Mouse (Mus musculus) layer of hippocampus, postnatal 25 days (tissue): Measurements from ENCODE around the gene Col15a1. TPM values are rescaled to one million over a fixed set of nuclear protein-coding genes. Genes with fewer than 3 reads are reported as not detected.

ENCODE experiments used
- DNase-seq, 2 experiments: peaks; one replicate each; pipeline ENCODE4 v3.0.0; 2022; ENCODE audit warnings: mixed read lengths in 2 of 2, low spot score in 1 of 2; ENCODE audit errors: extremely low spot score in 1 of 2
- total RNA-seq, 2 experiments: library from RNA; stranded (reverse); gene quantifications; 2 replicates each; pipeline ENCODE4 v1.2.3; 2021

The Col15a1 gene
- total RNA-seq, 2 experiments from 2014 or later: 5.6 to 10.6 TPM

DNA sequence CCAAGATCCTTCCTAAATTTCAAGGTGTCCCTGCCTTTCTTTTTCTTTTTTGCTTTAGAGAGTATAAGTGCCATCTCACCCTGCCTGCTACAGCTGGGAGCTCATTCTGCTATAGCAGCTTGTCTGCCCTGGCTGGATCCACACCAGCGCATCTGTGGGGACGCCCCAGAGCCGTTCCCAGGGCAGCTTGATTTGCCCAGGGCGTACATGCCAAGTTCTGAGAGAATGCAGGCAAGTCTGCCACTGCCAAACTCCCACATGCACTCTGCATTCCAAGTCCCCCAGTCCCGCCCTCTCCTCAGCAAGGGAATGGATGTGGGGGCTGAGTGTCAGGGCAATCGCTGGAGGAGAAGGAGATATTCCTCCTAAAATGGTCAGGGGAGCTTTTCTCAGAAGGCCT lies 19.8 kb downstream of the Col15a1 start:
- peak; percentile 30 to 56 for DNase-seq

DNA sequence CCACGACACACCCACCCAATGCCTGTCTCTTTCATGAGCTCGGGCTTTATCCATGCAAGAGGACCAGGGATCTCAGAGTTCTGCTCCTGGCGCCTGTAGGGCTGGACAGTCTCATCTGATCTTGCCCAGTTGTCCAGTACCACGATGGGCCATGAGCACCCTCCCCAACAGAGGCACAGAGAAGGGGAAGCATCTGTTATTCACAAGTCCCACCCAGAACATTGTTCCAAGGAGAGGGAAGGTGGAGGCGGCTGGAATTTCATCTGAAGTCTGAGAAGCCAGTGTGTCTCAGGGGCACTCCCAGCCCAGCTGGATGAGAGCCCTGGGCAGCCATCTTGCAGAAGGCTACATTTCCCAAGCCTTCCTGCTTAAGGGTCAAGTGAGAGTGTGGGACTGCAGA lies 21.0 kb downstream of the Col15a1 start:
- DNase-seq: no peak

DNA sequence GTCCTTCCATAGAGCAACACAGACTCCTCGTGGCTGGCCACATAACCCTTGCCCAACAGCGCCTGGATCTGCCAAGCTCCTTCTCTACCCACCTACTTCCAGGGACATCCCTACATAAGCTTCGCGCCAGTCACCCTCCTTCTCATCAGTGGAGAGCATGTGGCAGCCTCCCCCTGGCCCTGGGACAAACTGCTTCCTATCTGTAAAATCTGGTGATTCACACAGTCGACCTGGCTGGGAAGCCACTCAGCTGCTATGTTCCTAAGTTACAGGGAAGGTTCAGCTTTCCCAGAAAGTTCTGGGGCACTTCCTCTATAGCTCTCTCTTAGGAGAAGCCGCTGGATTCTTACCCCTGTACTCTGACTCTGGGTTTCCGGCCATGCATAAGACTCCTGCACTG lies 22.5 kb downstream of the Col15a1 start:
- DNase-seq: no peak

DNA sequence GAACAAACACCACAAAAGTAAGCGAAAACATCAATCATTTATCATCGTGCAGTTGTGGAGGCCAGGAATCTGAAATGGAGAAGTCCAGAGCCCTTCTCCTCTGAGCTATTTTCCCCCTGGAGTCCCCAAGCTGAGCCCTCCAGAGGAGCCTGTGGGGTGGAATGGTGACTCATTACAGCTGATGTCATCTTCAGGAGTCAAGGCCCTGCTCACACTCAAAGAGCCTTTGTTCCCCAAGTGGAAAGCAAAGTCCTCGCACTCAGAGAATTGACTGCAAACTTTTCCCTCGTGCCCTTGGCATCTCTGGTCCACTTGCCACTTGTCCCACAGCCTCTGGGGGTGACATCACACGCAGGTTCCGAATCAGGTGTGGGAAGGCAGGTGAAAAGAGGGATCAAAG lies 23.4 kb downstream of the Col15a1 start:
- no peak for DNase-seq

DNA sequence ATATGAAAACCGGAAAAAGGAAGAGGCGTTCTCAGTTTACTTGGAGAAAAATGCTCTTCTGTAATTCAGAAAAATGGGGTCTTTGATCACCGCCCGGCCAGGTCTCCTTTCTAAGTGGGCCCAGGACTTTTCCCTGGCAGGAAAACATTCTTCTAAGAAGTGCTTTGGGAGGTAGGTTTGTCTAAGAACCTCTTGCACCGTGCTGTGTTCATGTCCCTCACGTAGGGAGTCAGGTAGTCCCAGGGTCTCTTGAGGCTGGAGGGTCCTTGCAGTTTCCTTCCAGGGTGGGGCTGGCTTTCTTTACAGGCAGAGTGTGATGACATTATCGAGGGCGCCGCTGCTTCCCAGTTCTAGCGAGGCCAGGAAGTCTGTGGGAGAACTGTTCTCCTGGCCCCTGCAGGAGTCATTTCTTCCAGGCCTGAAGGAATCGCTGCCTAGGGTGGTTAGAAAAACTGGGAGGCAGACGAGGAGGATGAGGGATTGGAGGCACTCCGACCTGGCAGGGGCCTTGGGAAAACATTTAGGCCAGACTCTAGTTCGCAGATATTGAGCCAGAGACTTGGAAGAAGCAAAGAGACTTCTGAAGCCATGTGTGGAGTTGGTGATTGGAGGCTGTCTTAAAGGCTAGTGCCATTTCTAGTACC lies 25.4 kb downstream of the Col15a1 start:
- DNase-seq: no peak

DNA sequence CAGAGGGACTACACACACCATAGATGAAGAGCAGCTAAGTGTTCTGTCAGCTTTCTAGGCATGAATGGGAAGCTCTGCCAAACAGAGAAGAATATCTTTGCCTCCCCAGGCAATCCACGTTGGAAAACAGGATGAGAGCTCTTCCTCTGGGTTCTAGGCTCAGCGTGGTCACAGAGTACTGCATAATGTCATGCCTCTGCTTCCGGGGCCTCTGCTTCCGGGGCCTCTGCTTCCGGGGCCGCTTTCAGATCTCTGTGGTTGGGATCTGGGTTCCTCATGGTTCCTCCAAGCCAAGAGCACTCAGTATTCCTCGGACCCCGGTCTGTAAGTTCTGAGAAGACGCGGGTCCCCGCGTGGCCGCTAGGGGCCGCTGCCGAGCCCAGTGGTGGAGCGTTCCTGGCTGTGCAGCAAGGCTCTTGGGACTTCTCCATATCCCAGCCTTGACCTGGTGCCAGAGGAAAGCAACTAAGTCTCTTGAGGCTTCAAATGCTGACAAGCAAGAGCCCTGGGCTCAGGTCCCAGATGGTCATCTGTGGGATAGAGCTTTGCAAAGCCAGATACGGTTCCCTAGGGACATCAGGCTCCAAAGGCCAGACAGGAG lies 26.8 kb downstream of the Col15a1 start:
- DNase-seq: peak; percentile 61 to 83

DNA sequence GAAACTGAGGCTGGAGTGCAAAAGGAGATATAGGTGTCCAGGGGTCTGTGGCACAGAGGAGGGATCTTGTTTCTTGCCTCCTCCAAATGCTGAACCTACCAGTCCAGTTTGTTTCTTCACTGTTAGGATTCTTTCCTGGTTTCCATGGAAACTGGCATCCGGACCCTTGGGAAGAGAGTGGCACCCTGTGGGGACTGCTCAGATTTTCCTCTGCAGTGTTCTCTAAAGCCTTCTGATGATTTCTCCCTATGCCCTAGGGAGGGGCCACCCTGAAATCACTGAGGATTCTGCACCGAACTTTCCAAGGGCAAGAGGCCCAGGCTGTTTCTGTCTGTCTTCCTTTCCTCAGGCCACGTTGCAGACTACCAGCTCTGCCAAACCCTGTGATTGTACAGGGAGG lies 27.4 kb downstream of the Col15a1 start:
- no peak for DNase-seq

DNA sequence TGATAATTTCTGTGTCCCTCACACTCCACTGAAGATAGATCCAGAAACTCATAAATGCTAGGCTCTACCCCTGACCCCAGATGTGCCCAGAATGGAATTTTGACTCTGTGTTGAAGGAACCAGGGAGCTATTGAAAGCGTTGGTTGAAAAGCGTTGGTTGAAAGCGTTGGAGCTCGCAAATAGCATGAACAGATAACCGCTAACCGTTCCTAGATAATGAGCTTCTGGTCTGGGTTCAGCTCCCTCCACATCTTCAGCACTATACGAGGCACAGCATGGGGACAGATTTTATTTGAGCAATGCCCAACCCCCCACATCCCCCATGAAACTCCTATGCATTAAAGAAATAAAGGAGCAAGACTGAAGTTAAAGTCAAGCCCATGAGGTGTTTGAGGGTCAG lies 28.1 kb downstream of the Col15a1 start:
- no peak for DNase-seq

DNA sequence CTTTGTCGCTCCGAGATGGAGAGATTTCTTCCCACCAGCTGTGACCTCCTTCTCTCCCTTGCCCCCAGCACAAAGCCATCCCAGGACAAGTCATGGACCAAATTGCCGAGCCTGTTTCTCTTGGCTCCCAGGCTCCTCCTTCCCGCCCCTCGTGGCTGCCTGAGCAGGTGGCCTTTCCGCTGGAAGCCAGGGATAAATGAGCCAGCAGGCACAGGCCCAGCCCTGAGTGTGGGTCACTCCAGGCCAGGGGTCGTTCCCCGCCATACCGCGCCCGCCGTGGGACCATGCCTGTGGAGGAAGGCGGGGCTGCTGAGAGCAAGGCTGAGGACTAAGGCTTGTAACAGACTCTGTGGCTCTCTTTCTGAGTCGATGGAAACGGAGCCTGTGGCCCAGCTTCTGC lies 29.3 kb downstream of the Col15a1 start:
- no peak for DNase-seq

DNA sequence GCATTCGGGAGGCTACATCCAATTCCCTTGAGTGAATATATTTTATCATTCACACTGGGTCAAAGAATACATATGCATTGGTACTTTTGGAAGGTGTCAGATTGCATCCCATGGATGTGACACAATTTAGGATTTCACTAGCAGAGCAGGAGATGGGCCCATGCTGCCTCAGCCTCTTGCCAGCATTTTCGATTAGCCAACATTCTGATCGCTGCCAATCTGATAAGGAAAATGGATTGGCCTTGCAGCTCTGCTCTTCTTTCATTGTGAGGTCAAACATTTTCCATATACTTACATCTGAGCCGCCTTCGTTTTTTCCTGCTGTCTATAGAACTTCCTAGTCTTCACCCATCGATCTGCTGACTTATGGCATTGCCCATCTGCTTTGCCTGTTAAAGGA lies 31.2 kb downstream of the Col15a1 start:
- no peak for DNase-seq

DNA sequence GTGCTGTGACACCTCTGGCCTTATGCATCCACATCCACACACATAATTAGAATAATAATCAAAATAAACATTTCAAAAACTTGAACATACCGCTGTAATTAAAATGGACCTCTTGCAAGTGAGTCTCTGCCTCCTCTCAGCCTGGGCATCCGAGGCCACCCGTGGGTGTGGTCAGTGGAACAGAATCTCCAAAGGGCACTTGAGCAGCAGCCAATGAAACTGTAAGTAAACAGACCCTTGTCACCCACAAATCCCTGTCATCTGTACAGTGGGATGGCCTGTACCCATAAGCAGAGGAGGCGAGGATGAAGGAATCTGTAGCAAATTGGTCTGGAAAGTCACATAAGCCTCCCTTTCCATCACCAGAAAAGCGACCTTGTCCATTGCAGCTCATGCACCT lies 32.9 kb downstream of the Col15a1 start:
- DNase-seq: no peak

DNA sequence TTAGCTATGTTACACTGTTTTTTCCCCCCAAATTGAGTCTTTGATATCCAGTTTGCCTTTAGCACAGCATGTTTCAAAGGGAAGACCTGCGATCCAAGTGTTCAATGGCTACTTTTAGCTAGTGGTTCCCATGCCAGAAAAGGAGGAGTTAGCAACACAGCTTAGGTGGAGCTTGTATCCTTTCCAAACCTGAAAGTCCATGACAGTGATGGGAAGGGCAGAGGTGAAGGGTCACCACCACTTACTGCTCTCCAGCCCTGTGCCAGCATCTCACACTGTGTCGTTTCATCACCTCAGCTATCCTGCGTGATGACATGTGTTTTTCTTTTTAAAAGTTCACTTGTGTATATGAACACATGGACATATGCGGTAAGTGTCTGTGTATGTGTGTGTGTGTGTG lies 34.2 kb downstream of the Col15a1 start:
- DNase-seq: no peak

DNA sequence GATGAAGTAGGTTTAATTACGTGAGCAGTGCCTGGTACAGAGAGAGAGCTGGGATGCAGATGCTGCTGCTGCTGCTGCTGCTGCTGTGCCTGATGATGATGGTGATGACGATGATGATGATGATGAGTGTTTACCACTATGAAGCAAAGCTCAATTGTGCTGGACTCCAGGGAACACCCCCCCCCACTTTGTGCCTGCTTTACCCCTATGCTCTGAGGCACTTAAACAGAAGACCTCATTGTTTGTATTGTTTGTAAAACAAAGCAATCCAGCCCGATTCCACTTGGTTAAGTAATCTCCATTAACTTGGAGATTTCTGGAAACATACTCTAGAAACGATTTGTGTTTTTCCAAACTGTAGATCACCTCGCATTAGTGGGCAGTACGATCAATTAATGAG lies 36.7 kb downstream of the Col15a1 start:
- no peak for DNase-seq

DNA sequence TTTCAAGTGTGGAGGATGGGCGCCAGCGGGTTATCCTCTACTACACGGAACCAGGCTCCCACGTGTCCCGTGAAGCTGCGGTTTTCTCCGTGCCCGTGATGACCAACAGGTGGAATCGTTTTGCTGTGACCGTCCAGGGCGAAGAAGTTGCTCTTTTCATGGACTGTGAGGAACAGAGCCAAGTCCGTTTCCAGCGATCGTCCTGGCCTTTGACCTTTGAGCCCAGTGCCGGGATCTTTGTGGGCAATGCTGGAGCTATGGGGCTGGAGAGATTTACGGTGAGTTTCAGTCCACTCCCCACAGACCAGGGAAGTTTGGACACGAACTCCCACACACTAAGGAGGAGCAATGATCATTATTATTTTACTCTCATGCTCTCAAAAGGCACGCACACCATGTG lies 37.7 kb downstream of the Col15a1 start:
- DNase-seq: no peak

DNA sequence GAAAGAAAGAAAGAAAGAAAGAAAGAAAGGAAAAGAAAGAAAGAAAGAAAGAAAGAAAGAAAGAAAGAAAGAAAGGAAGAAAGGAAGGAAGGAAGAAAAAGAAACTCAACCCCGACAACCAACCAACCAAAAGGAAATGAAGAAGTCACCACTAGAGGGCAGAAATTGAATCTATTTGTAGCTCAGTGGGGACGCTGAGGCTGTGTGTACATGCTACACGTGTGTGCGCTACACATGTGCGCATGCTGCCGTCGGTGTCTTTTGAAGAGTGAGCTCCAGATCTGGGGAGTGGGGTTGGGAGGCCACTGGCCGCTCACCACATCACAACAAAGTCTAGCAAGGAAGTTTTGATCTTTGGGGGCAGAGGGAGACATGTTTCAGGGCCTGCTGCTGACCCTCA lies 38.9 kb downstream of the Col15a1 start:
- no peak for DNase-seq

DNA sequence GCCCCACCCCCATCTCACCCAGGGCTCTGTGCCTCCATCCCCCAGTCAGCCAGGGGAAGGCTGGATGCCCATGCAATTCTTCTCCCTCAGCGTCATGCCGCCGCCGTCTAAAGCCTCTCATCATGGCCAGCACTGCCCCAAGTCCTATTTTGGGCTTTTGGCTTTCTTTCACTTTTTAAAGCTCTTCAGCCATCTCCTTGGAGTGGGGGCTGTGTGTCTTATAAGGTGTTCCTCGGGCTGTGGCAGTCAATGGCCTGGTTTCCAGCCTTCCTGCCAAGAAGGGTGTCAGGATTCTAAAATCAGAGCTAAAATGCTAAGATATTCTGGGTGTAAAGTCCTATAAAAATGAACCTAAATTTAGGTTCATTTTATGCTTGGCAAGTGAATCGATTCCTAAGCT lies 39.6 kb downstream of the Col15a1 start:
- no peak for DNase-seq

DNA sequence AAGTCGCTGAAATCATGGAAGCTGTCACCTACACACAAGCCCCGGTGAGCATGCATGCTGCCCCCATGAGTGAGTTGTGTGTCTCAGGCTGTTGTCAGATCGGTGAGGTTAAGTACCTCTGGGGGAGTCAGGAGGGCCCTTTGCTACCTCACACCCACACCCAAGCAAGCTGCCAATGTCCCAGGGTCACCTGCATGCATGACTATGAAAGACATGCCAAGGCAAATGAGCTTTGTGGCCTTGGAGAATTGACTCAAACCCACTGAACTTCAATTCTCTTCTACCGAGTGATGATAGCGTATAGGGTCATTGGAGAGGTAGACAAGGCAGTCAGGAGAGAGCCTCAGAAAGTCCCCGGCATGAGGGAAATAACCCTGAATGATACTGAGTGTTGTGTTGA lies 41.2 kb downstream of the Col15a1 start:
- no peak for DNase-seq

DNA sequence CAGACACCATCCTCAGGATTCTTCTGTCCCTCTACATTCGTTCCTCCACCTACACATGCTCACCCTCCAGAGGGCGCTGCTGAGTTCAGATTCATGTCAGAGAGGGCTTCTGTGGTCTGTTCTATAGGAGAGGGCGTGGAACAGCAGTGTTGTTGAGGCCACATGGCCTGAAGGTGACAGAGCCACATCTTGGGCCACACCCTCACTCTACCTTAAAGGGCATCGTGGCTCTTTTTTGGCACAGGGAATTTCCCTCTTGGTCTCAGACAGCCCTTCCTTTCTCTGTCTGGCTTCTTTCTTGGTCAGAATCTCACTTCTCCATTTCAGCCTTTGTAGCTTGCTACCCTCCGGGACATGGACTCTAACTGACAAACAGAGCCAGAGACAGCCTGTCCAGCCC lies 43.1 kb downstream of the Col15a1 start:
- DNase-seq: peak; percentile 62 to 94

DNA sequence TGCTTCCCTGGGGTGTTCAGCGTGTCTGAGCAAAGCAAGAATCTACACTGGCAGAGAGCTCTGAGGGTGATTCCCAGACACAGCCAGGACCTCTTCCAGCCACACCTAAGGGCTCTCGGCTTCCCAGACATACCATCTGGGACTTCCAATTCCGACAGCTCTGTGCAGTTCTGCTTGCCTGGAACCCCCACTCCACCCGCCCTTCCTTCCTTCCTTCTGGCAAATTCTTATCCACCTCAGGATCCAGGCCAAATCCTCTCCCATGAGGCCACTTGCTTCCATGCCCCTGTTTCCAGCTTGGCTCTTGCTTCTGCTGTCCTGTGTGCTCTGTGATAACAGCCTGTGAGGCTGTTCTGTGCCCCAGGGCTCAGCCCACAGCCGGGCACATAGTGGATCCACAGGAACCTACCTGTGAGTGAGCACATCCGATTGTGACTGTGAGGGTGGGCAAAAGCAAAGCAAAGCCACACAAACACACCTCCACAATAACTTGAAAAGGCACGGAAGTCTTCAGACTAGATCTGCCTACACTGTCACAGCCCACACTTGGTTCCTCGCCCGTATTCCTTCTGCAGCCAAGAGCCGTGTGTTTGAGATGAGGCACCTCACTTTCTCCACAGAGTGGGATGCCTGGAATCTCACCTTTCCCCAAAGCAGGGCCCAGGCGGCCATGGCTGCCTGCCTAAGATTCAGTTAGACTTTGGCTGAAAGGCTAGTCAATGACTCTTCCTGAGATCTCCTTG lies 43.9 kb downstream of the Col15a1 start:
- no peak for DNase-seq

DNA sequence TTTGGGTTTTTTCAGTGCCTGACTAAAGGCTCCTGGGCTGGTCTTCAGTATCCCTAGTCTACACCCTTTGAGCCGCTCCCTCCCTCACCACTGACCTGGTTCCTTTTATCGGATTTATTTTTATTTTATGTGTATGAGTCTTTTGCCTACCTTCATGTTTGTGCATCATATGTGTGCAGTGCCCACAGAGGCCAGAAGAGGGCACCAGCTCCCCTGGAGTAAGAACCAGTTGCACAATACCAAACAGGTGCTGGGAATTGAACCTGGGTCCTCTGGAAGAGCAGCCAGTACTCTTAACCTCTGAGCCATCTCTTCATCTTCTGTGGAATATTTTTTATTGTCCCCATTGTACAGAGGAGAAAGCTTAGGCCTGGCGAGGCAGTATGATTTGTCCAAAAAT lies 44.7 kb downstream of the Col15a1 start:
- no peak for DNase-seq

DNA sequence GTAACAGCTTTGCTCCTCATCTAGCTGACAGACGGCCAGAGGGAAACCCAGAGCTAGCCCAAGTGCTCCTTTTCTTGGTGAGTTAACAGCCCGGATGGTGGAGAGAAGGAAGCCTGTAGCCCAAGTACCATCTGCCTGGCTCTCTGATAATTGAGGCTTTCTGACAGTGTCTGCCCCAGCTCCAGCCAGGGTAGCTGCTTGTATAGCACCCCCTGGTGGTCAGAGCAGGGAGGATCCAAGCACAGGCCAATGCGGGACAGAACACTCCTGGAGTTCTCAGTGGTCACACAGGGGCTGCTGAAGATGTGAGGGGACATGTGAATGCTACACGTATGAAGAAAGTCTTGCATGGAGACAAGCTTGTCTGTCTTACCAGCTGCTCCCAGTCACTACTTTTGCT lies 47.7 kb downstream of the Col15a1 start:
- DNase-seq: peak; percentile 51 to 77

DNA sequence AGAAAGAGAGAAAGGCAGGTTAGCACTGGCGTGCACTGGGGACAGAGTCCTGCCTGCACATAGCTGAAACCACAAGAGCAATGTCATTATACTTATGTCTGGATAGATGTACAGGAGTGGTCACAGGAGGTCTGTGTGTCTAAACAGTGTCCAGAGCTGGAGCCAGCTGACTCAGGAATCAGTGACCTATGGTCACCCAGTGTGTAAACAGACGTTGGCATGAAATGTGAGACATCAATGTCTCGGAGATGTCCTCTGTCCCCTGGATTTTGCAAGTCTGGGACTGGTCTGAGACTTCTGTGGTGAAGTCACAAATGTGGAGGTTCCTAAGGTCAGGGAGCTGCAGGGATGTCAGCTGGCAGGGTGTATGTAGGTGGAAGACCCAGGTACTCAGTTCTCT lies 50.2 kb downstream of the Col15a1 start:
- DNase-seq: no peak
